Mouse (Mus musculus): ENCODE results near the gene Pde1c. TPM values are rescaled to one million over a fixed set of nuclear protein-coding genes. Genes with fewer than 3 reads are reported as not detected.

Pde1c gene
- polyA plus RNA-seq, 1 experiment from 2014 or later = 0.97 TPM

GRCm38 (mm10) chr6:56068516-56068915, 500.4 kb downstream of the Pde1c start:
- no peak overlapping the region for H3K9ac ChIP-seq (replicated peaks; ENCODE audit: low read length)
- H3K27me3 ChIP-seq (ENCODE audit: insufficient read depth, low read length) = no peaks in the 10 kb centered on the region
- no peak overlapping the region for H3K4me3 ChIP-seq (ENCODE audit: low read length)
- no peaks in the 10 kb centered on the region for H3K36me3 ChIP-seq (ENCODE audit: insufficient read depth, low read length)
- H3K27ac ChIP-seq (ENCODE audit: low read length) = no peak overlapping the region
- no peaks in the 10 kb centered on the region for H3K4me1 ChIP-seq (ENCODE audit: insufficient read depth, low read length)
- no peak for ATAC-seq (ENCODE audit: low FRiP score, low TSS enrichment)
- no peaks in the 10 kb centered on the region for H3K9me3 ChIP-seq (ENCODE audit: low read length)
- no peak overlapping the region for H3K4me2 ChIP-seq (replicated peaks; ENCODE audit: low read depth, low read length)

- peak; percentile 59 for ATAC-seq (ENCODE audit: low FRiP score, low TSS enrichment)
- H3K4me3 ChIP-seq (ENCODE audit: low read length) = no peak overlapping the region
Observed at GRCm38 (mm10) chr6:56066632-56067282, 502.1 kb downstream of the Pde1c start.

GRCm38 (mm10) chr6:56063736-56064135, 505.2 kb downstream of the Pde1c start:
- H3K9ac ChIP-seq (replicated peaks; ENCODE audit: low read length) = no peak overlapping the region
- H3K4me2 ChIP-seq (replicated peaks; ENCODE audit: low read depth, low read length) = no peak overlapping the region
- H3K9me3 ChIP-seq (ENCODE audit: low read length) = no peaks in the 10 kb centered on the region
- no peak overlapping the region for H3K4me3 ChIP-seq (ENCODE audit: low read length)
- H3K27ac ChIP-seq (ENCODE audit: low read length) = no peak overlapping the region
- no peak for ATAC-seq (ENCODE audit: low FRiP score, low TSS enrichment)
- no peaks in the 10 kb centered on the region for H3K4me1 ChIP-seq (ENCODE audit: insufficient read depth, low read length)
- H3K27me3 ChIP-seq (ENCODE audit: insufficient read depth, low read length) = no peaks in the 10 kb centered on the region
- H3K36me3 ChIP-seq (ENCODE audit: insufficient read depth, low read length) = no peaks in the 10 kb centered on the region

More at GRCm38 (mm10) chr6:56066632-56067282, 502.1 kb downstream of the Pde1c start:
- H3K4me2 ChIP-seq (replicated peaks; ENCODE audit: low read depth, low read length) = no peak overlapping the region
- WGBS = 37% methylated on average over 5 of the region's 5 CpGs
- H3K27me3 ChIP-seq (ENCODE audit: insufficient read depth, low read length) = no peaks in the 10 kb centered on the region
- no peak overlapping the region for H3K9ac ChIP-seq (replicated peaks; ENCODE audit: low read length)
- no peak overlapping the region for H3K27ac ChIP-seq (ENCODE audit: low read length)
- H3K36me3 ChIP-seq (ENCODE audit: insufficient read depth, low read length) = no peaks in the 10 kb centered on the region
- H3K4me1 ChIP-seq (ENCODE audit: insufficient read depth, low read length) = no peaks in the 10 kb centered on the region
- H3K9me3 ChIP-seq (ENCODE audit: low read length) = no peaks in the 10 kb centered on the region

GRCm38 (mm10) chr6:56049104-56049503, 519.8 kb downstream of the Pde1c start:
- H3K9ac ChIP-seq (replicated peaks; ENCODE audit: low read length) = no peak overlapping the region
- H3K27ac ChIP-seq (ENCODE audit: low read length) = no peak overlapping the region
- 35% methylated on average over 4 of the region's 4 CpGs for WGBS
- no peaks in the 10 kb centered on the region for H3K36me3 ChIP-seq (ENCODE audit: insufficient read depth, low read length)
- no peaks in the 10 kb centered on the region for H3K9me3 ChIP-seq (ENCODE audit: low read length)
- H3K27me3 ChIP-seq (ENCODE audit: insufficient read depth, low read length) = no peaks in the 10 kb centered on the region
- no peak overlapping the region for H3K4me3 ChIP-seq (ENCODE audit: low read length)
- no peak for ATAC-seq (ENCODE audit: low FRiP score, low TSS enrichment)
- no peak overlapping the region for H3K4me2 ChIP-seq (replicated peaks; ENCODE audit: low read depth, low read length)
- no peaks in the 10 kb centered on the region for H3K4me1 ChIP-seq (ENCODE audit: insufficient read depth, low read length)

GRCm38 (mm10) chr6:56048580-56048979, 520.3 kb downstream of the Pde1c start:
- no peak for ATAC-seq (ENCODE audit: low FRiP score, low TSS enrichment)
- Histone ChIP-seq H3K4me2 (replicated peaks; ENCODE audit: low read depth, low read length) (no peak overlapping the region), H3K4me1 (ENCODE audit: insufficient read depth, low read length) (no peaks in the 10 kb centered on the region), H3K9ac (replicated peaks; ENCODE audit: low read length) (no peak overlapping the region), H3K9me3 (ENCODE audit: low read length) (no peaks in the 10 kb centered on the region), H3K4me3 (ENCODE audit: low read length) (no peak overlapping the region), H3K36me3 (ENCODE audit: insufficient read depth, low read length) (no peaks in the 10 kb centered on the region), H3K27ac (ENCODE audit: low read length) (no peak overlapping the region), H3K27me3 (ENCODE audit: insufficient read depth, low read length) (no peaks in the 10 kb centered on the region)
- 79% methylated on average over 3 of the region's 3 CpGs for WGBS

- H3K4me2 ChIP-seq (replicated peaks; ENCODE audit: low read depth, low read length) = no peak overlapping the region
- H3K9ac ChIP-seq (replicated peaks; ENCODE audit: low read length) = no peak overlapping the region
- no peaks in the 10 kb centered on the region for H3K9me3 ChIP-seq (ENCODE audit: low read length)
- no peaks in the 10 kb centered on the region for H3K4me1 ChIP-seq (ENCODE audit: insufficient read depth, low read length)
- ATAC-seq (ENCODE audit: low FRiP score, low TSS enrichment) = no peak
- WGBS = 93% methylated on average over 1 of the region's 1 CpGs
- no peaks in the 10 kb centered on the region for H3K27me3 ChIP-seq (ENCODE audit: insufficient read depth, low read length)
- H3K36me3 ChIP-seq (ENCODE audit: insufficient read depth, low read length) = no peaks in the 10 kb centered on the region
- no peak overlapping the region for H3K4me3 ChIP-seq (ENCODE audit: low read length)
- H3K27ac ChIP-seq (ENCODE audit: low read length) = no peak overlapping the region
Observed at GRCm38 (mm10) chr6:56044716-56045115, 524.2 kb downstream of the Pde1c start.

GRCm38 (mm10) chr6:56044270-56044669, 524.6 kb downstream of the Pde1c start:
- 72% methylated on average over 5 of the region's 5 CpGs for WGBS

GRCm38 (mm10) chr6:56039476-56040055, 529.3 kb downstream of the Pde1c start:
- 67% methylated on average over 4 of the region's 4 CpGs for WGBS
- no peaks in the 10 kb centered on the region for H3K36me3 ChIP-seq (ENCODE audit: insufficient read depth, low read length)
- no peaks in the 10 kb centered on the region for H3K27me3 ChIP-seq (ENCODE audit: insufficient read depth, low read length)
- H3K9me3 ChIP-seq (ENCODE audit: low read length) = no peaks in the 10 kb centered on the region
- H3K4me3 ChIP-seq (ENCODE audit: low read length) = no peak overlapping the region
- no peak overlapping the region for H3K4me2 ChIP-seq (replicated peaks; ENCODE audit: low read depth, low read length)
- no peaks in the 10 kb centered on the region for H3K4me1 ChIP-seq (ENCODE audit: insufficient read depth, low read length)
- H3K9ac ChIP-seq (replicated peaks; ENCODE audit: low read length) = no peak overlapping the region
- H3K27ac ChIP-seq (ENCODE audit: low read length) = no peak overlapping the region
- ATAC-seq (ENCODE audit: low FRiP score, low TSS enrichment) = no peak

More at GRCm38 (mm10) chr6:56044270-56044669, 524.6 kb downstream of the Pde1c start:
- Histone ChIP-seq H3K4me1 (ENCODE audit: insufficient read depth, low read length) (no peaks in the 10 kb centered on the region), H3K27ac (ENCODE audit: low read length) (no peak overlapping the region), H3K9ac (replicated peaks; ENCODE audit: low read length) (no peak overlapping the region), H3K9me3 (ENCODE audit: low read length) (no peaks in the 10 kb centered on the region), H3K4me3 (ENCODE audit: low read length) (no peak overlapping the region), H3K4me2 (replicated peaks; ENCODE audit: low read depth, low read length) (no peak overlapping the region), H3K27me3 (ENCODE audit: insufficient read depth, low read length) (no peaks in the 10 kb centered on the region), H3K36me3 (ENCODE audit: insufficient read depth, low read length) (no peaks in the 10 kb centered on the region)
- ATAC-seq (ENCODE audit: low FRiP score, low TSS enrichment) = no peak

GRCm38 (mm10) chr6:56035054-56035453, 533.8 kb downstream of the Pde1c start:
- Histone ChIP-seq H3K9me3 (ENCODE audit: low read length) (no peaks in the 10 kb centered on the region), H3K4me2 (replicated peaks; ENCODE audit: low read depth, low read length) (no peak overlapping the region), H3K27me3 (ENCODE audit: insufficient read depth, low read length) (no peaks in the 10 kb centered on the region), H3K4me3 (ENCODE audit: low read length) (no peak overlapping the region), H3K27ac (ENCODE audit: low read length) (no peak overlapping the region), H3K9ac (replicated peaks; ENCODE audit: low read length) (no peak overlapping the region), H3K36me3 (ENCODE audit: insufficient read depth, low read length) (no peaks in the 10 kb centered on the region), H3K4me1 (ENCODE audit: insufficient read depth, low read length) (no peaks in the 10 kb centered on the region)
- ATAC-seq (ENCODE audit: low FRiP score, low TSS enrichment) = no peak
- 62% methylated on average over 10 of the region's 10 CpGs for WGBS

- Histone ChIP-seq H3K4me3 (ENCODE audit: low read length) (no peak overlapping the region), H3K4me1 (ENCODE audit: insufficient read depth, low read length) (no peaks in the 10 kb centered on the region), H3K9me3 (ENCODE audit: low read length) (no peaks in the 10 kb centered on the region), H3K27me3 (ENCODE audit: insufficient read depth, low read length) (no peaks in the 10 kb centered on the region), H3K36me3 (ENCODE audit: insufficient read depth, low read length) (no peaks in the 10 kb centered on the region), H3K9ac (replicated peaks; ENCODE audit: low read length) (no peak overlapping the region), H3K27ac (ENCODE audit: low read length) (no peak overlapping the region), H3K4me2 (replicated peaks; ENCODE audit: low read depth, low read length) (no peak overlapping the region)
- ATAC-seq (ENCODE audit: low FRiP score, low TSS enrichment) = no peak
- 83% methylated on average over 2 of the region's 2 CpGs for WGBS
Observed at GRCm38 (mm10) chr6:56032231-56032630, 536.7 kb downstream of the Pde1c start.

Data from kidney, embryonic 16.5 days (tissue).